Mouse (Mus musculus) intestine, embryonic 15.5 days (tissue): ENCODE results near the gene Gm614. TPM values are rescaled to one million over a fixed set of nuclear protein-coding genes. Genes with fewer than 3 reads are reported as not detected.

Experiments
- ATAC-seq: fragments of 200-750 bp; cut with Nextera tagmentation; 2 replicates; pipeline ENCODE4 v1.8.0; 2017; ENCODE audit warnings: moderate TSS enrichment, moderate library complexity
- H3K27ac ChIP-seq: fragments of 300-500 bp; sonication (generic); 2 replicates; pipeline ENCODE4 v1.5.1; 2015; ENCODE audit warnings: mild to moderate bottlenecking, inconsistent platforms
- H3K27me3 ChIP-seq: fragments of 300-500 bp; sonication (generic); replicated peaks from 2 replicates; pipeline ENCODE4 v1.6.1; 2015; ENCODE audit warnings: inconsistent platforms
- H3K36me3 ChIP-seq: fragments of 300-500 bp; sonication (generic); 2 replicates; pipeline ENCODE4 v1.6.1; 2015; ENCODE audit warnings: inconsistent platforms
- H3K4me1 ChIP-seq: fragments of 300-500 bp; sonication (generic); replicated peaks from 2 replicates; pipeline ENCODE4 v1.6.1; 2015; ENCODE audit warnings: inconsistent platforms
- H3K4me2 ChIP-seq: fragments of 300-500 bp; sonication (generic); replicated peaks from 2 replicates; pipeline ENCODE4 v1.6.1; 2015; ENCODE audit warnings: mild to moderate bottlenecking, inconsistent platforms
- H3K4me3 ChIP-seq: fragments of 300-500 bp; sonication (generic); replicated peaks from 2 replicates; pipeline ENCODE4 v1.5.1; 2015; ENCODE audit warnings: inconsistent platforms
- H3K9ac ChIP-seq: fragments of 300-500 bp; sonication (generic); 2 replicates; pipeline ENCODE4 v1.6.1; 2015; ENCODE audit warnings: inconsistent platforms
- H3K9me3 ChIP-seq: fragments of 300-500 bp; sonication (generic); 2 replicates; pipeline ENCODE4 v1.6.1; 2016; ENCODE audit warnings: inconsistent platforms
- WGBS: fragments of 180-500 bp; shearing (Covaris S2); methylation state at CpG from one replicate; pipeline ENCODE4 v1.1.7; 2015; 5-methylcytosine and 5-hydroxymethylcytosine counted together
- polyA plus RNA-seq: library from polyadenylated mRNA; unstranded; fragments of >200 nt; fragmentation: Nextera tagmentation; extraction: Ambion mirVana; gene quantifications from 2 replicates; pipeline ENCODE4 v1.2.1, GENCODE M21; 2015

Gene Gm614
- polyA plus RNA-seq, 1 experiment from 2014 or later, result not detected

DNA sequence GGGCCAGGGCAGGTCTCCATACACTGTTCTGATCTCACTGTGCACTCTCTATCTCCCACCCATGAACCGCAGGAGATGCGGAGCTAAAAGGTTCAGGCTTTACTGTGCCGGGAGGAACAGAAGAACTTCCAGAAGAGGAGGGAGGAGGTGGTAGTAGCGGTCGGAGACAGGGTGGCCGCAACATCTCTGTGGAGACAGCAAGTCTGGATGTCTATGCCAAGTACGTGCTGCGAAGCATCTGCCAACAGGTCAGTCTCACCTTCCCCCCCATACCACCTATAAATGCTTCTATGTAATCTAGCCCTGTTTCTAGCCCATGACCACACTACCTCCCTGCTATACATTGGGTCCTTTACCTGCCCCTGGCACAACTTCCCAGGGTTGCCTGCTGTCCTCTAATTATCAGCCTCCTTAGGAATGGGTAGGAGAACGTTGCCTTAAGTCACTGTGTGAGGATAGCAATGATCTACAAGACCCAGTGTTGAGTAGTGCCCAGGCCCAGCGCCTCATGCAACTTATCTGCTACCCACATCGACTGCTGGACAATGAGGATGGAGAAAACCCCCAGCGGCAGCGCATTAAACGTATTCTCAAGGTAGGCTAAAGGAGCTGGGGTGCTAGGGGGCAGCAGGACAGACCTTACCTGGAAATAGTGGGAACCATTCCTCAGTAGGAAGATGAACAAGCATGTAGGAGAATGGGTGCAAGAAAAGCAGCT, 22.3 kb upstream of the Gm614 start:
- WGBS, result 90% methylated on average over 14 of the region's 14 CpGs

DNA sequence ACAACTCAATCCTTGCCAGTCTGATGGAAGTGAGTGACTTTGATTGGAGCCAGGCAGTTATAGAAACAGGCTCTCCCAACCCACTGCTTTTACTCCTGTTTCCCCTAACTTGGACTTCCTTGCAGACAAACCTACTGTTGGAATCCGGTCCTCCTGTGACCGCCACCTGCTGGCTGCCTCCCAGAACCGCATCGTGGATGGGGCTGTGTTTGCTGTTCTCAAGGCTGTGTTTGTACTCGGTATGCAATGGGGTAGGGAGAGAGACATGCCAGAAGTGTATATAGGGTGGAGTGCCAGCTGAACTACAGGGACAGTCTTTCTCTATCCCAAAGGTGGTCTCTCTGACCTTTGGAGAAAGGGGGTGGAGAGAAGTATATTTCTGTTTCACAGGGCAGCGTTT, 21.7 kb upstream of the Gm614 start:
- 27% methylated on average over 6 of the region's 6 CpGs for WGBS
- H3K36me3 ChIP-seq, result 0 out of 2 replicates have a peak, but pooled peaks cover 5% of the 10 kb centered on the region

More for the DNA sequence above, 22.3 kb upstream of the Gm614 start:
- no peak overlapping the region for H3K27ac ChIP-seq
- H3K4me2 ChIP-seq, result no peak overlapping the region
- 0 out of 2 replicates have a peak, but pooled peaks cover 5% of the 10 kb centered on the region for H3K36me3 ChIP-seq
- H3K4me1 ChIP-seq, result no peaks in the 10 kb centered on the region
- no peak overlapping the region for H3K9ac ChIP-seq
- H3K4me3 ChIP-seq, result no peak overlapping the region
- 0 out of 2 replicates have a peak, but pooled peaks cover 3% of the 10 kb centered on the region for H3K27me3 ChIP-seq
- no peaks in the 10 kb centered on the region for H3K9me3 ChIP-seq
- no peak for ATAC-seq

DNA sequence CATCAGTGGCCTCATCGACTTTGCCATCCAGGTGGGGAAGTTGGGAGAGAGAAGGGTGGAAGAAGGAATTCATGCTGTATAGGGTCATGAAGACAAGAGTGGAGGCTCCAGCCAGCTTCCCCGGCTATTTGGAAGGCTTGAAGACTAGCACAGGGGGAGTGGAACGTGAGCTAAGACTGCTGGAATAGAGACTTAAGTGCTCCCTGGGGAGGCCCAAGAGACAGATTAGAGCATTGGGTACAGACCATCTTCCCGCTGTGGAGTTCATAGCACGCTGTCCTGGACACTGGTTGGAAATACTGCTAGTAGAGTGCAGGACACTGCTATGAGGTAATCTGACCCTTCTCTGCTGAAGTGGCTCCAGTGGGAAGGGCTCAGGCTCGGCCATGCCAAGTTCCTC, 19.0 kb upstream of the Gm614 start:
- WGBS, result 80% methylated on average over 6 of the region's 6 CpGs
- no peaks in the 10 kb centered on the region for H3K4me1 ChIP-seq
- H3K36me3 ChIP-seq, result 0 out of 2 replicates have a peak, but pooled peaks cover 3% of the 10 kb centered on the region
- no peak overlapping the region for H3K27ac ChIP-seq
- H3K4me2 ChIP-seq, result no peak overlapping the region
- no peak for ATAC-seq
- no peaks in the 10 kb centered on the region for H3K9me3 ChIP-seq
- H3K27me3 ChIP-seq, result no peaks in the 10 kb centered on the region
- H3K9ac ChIP-seq, result no peak overlapping the region
- H3K4me3 ChIP-seq, result no peak overlapping the region

More for the DNA sequence above, 21.7 kb upstream of the Gm614 start:
- H3K9ac ChIP-seq, result no peak overlapping the region
- no peaks in the 10 kb centered on the region for H3K4me1 ChIP-seq
- H3K4me2 ChIP-seq, result no peak overlapping the region
- no peak overlapping the region for H3K4me3 ChIP-seq
- no peak overlapping the region for H3K27ac ChIP-seq
- H3K27me3 ChIP-seq, result 0 out of 2 replicates have a peak, but pooled peaks cover 3% of the 10 kb centered on the region
- no peak for ATAC-seq
- no peaks in the 10 kb centered on the region for H3K9me3 ChIP-seq

DNA sequence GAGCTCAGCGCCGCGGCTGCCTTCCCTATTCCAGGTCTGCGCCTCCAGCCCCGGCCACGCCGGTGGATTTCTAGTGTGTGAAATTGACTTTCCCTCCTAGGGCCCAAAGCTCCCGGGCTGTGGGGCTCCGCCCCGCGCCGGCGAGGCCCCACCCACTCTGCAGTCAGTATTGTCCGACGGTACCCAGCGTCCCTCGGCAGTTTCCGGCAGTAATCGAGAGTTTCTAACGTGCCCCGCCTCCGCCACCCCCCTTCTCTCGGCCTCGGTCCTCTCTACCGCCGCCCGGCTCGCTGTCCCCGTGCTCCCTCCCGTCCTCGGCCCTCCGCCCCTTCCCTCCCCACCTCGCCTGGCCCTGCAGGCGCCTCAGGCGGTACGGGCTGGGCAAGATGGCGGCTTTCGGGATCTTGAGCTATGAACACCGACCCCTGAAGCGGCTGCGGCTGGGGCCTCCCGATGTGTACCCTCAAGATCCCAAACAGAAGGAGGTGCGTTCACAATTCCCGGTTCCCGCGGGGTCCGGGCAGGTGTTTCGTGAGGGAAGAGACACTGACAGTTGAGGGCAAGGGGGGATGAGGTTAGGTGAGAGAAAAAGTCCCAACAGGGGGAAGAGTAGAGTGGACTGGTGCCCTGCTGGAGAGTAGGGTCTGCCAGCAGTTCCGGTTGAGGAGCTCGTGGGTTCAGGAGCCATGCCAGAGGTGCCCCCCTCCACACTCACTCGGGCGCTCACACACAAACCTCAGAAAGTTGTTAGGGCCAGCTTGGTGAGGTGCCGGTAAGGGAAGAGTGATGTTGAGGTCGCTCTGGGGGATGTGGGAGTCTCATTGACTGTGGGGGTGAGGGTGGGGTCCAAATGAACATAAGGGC, 10.3 kb upstream of the Gm614 start, which contains the start of gene Med12:
Med12 (plus strand) TSS at position 156 of the 864 bp plus-strand sequence.
- peak; percentile 99 for ATAC-seq
- peak within 1 kb of the TSS; percentile 51 for H3K4me3 ChIP-seq
- no peaks in the 10 kb centered on the region for H3K9me3 ChIP-seq
- no peaks in the 10 kb centered on the region for H3K36me3 ChIP-seq
- H3K27ac ChIP-seq, result 0 out of 2 replicates have a peak within 1 kb of the TSS, but pooled peaks have one; percentile 51
- H3K4me2 ChIP-seq, result peak within 1 kb of the TSS; percentile 55
- no peaks in the 10 kb centered on the region for H3K4me1 ChIP-seq
- 14% methylated on average over 54 of the region's 54 CpGs for WGBS
- peak within 1 kb of the TSS; percentile 54 for H3K9ac ChIP-seq
- no peaks in the 10 kb centered on the region for H3K27me3 ChIP-seq

DNA sequence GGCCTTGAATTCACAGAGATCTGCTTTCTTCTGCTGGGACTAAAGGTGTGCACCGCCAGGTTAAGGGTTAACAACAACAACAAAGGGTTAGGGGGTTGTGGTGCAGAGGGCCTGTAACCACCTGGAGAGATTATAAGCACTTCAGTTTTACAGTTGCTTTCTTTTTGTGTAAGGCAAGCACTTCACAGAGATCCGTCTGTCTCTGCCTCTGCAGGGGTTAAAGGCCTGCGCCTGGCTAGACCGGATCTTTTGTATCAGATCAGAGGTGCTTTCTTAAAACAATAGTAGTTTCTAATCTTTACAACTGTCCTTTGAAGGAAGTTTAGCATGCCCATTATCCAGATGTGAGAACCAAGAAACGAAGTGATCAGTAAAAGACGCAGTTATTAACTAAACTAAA, 9.6 kb upstream of the Gm614 start:
- peak overlapping the region; percentile 55 for H3K4me2 ChIP-seq
- H3K4me1 ChIP-seq, result no peaks in the 10 kb centered on the region
- H3K4me3 ChIP-seq, result peak overlapping the region; percentile 51
- H3K9me3 ChIP-seq, result no peaks in the 10 kb centered on the region
- 28% methylated on average over 6 of the region's 6 CpGs for WGBS
- H3K9ac ChIP-seq, result no peak overlapping the region; the same call in 1 of the 2 replicates
- H3K36me3 ChIP-seq, result no peaks in the 10 kb centered on the region
- no peaks in the 10 kb centered on the region for H3K27me3 ChIP-seq
- peak; percentile 32; the same call in 1 of the 2 replicates for ATAC-seq
- 0 out of 2 replicates have a peak overlapping the region, but pooled peaks have one; percentile 51 for H3K27ac ChIP-seq

DNA sequence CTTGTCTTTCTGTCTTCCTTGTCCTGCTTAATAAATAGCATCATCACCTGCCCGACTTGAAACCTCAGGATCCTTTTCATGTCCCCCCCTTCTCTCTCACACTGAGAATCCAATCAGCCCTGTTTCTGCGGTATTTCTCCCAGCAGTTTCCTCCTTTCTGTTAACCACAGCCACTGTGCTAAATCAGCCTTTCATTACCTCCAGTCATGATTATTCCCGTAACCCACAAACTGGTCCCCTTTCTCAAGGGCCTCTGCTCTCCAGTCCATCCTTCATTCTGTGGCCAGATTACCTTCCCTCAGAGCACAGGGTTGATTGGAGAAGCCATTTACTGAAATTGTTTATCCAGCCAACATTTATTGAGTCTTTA, 4.9 kb upstream of the Gm614 start, which contains the start of gene Gm20489:
Gm20489 (minus strand) TSS at position 269 of the 370 bp plus-strand sequence.
- Histone ChIP-seq H3K27me3 (0 out of 2 replicates have a peak, but pooled peaks cover 2% of the 10 kb centered on the region), H3K4me3 (no peak within 1 kb of the TSS), H3K27ac (no peak within 1 kb of the TSS), H3K4me1 (no peaks in the 10 kb centered on the region), H3K9me3 (no peaks in the 10 kb centered on the region), H3K4me2 (no peak within 1 kb of the TSS), H3K36me3 (no peaks in the 10 kb centered on the region), H3K9ac (no peak within 1 kb of the TSS)
- no peak for ATAC-seq
- WGBS, result 56% methylated on average over 3 of the region's 3 CpGs

DNA sequence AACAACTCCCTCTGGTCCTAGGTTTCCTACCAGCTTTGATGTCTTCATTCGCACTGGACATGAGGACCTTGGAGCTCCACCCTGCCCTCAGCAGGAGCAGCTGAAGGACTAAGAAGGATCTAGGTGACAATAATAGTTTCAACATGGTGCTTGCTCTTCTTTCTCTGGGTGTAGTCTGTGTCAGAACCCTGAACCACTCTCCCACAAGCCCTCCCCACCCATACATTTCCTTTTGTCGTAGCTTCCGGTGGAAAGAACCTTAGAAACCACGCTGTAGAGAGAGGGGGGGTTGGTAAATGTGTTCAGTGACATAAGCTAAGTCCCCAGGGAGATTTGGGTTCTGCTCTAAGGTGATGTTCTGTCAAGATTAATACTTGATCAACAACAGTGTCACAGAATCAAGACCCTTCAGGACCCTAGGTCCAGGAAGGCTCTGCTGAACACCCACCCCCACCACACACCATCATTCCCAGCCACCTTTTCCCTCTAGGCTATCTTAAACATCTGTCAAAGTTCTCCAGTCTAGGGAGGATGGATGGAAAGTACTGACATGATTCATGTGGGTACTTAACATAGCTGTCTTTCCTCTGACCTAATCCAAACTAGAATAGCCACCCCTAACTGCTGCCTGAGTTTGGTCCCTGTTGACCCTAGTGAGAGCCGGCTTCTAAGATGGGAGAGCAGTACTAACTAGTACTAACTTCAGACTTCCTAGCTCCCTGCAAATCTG, 4.4 kb upstream of the Gm614 start, which contains the start of gene Il2rg:
Il2rg (minus strand) TSS at position 231 of the 730 bp plus-strand sequence.
- Histone ChIP-seq H3K36me3 (no peaks in the 10 kb centered on the region), H3K4me2 (no peak within 1 kb of the TSS), H3K4me1 (no peaks in the 10 kb centered on the region), H3K27me3 (0 out of 2 replicates have a peak, but pooled peaks cover 2% of the 10 kb centered on the region), H3K27ac (no peak within 1 kb of the TSS), H3K9me3 (no peaks in the 10 kb centered on the region), H3K4me3 (no peak within 1 kb of the TSS), H3K9ac (no peak within 1 kb of the TSS)
- WGBS, result 46% methylated on average over 5 of the region's 5 CpGs
- ATAC-seq, result no peak

DNA sequence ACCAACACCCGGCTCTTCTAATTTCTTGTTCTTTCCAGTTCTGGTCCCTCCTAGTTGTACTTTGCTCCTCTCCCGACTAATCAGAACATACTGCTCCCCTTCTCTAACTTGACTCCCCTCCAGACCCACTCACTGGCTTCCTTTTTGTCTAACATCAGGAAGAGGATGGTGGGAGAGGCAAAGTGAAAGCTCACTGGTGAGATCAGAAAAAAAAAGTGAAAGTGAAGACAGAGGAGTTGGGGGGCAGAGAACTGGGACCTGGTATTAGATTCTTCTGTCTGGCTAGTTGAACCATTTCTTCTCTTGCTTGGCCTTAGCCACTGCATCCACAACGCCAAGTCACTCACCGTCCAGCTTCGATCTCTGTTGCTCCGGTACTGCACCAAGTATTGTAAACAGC, 2.8 kb upstream of the Gm614 start:
- Histone ChIP-seq H3K9me3 (no peaks in the 10 kb centered on the region), H3K4me1 (no peaks in the 10 kb centered on the region), H3K27me3 (0 out of 2 replicates have a peak, but pooled peaks cover 2% of the 10 kb centered on the region), H3K36me3 (no peaks in the 10 kb centered on the region), H3K27ac (no peak overlapping the region), H3K9ac (no peak overlapping the region), H3K4me2 (no peak overlapping the region), H3K4me3 (no peak overlapping the region)
- 89% methylated on average over 6 of the region's 6 CpGs for WGBS
- ATAC-seq, result no peak

DNA sequence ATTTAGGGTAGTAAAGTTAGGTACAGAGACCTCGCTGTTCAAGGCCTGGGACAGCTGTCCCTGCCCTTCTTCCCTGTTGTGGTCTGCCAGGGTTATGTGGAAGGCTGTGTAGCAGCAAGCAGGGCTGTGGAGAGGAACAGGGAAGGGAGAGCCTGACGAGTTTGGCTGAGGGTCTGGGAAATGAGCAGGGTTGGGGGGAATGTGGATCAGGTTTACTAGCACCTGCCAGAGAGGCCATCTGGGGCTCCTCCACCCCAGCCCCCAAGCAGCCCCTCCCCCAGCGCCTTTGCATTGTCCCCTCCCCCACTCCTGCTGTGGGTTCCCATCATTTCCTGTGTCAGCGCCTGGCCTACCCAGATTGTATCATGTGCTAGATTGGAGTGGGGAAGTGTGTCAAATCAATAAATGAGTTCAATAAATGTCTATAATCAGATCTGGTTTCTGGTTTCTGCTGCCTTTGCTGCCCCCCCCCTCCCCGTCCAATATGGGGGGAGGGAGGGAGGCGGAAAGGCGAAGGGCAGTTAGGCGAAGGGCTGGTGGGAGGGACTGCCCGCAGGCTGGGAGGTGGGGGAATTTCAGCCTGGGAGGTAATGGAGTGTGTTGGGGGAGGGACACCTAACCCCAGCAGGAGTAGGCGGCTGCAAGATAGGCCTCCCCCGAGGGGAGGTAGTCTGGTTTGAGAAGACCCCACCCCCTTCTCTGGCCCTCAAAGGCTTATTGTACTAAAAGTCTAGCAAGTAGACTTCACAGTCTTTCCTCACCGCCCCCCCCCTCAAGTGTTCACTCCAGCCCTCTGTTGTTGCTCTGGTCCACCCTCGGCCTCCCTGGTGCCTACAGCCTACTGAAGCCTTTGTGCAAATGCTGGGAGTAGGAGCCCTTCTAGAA, 3.1 kb downstream of the Gm614 start:
- no peak overlapping the region for H3K4me3 ChIP-seq
- no peaks in the 10 kb centered on the region; the same call in 1 of the 2 replicates for H3K27me3 ChIP-seq
- H3K4me2 ChIP-seq, result no peak overlapping the region
- H3K9me3 ChIP-seq, result no peaks in the 10 kb centered on the region
- ATAC-seq, result peak; percentile 86
- H3K36me3 ChIP-seq, result no peaks in the 10 kb centered on the region
- H3K27ac ChIP-seq, result peak overlapping the region; percentile 58
- no peak overlapping the region for H3K9ac ChIP-seq
- 0 out of 2 replicates have a peak, but pooled peaks cover 8% of the 10 kb centered on the region for H3K4me1 ChIP-seq
- WGBS, result 26% methylated on average over 13 of the region's 13 CpGs

DNA sequence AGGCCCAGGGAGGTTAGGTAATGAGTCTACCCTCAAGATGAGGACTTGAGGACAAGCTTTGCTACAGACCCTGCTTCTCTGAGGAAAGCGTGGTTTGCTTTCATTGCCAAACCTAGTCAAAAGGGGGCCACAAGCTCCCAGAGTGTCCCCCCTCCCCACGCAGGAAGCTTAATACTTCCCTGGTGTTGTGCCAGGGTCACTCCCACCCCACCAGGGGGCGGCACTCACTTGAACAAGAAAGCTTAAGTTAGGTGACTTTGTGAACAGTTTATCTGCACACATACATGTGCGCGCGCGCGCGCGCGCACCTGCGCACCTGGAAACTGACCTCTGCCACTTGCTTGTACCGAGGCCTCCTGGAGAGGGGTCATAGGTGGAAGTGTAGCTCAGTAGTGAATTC, 7.2 kb downstream of the Gm614 start:
- no peaks in the 10 kb centered on the region; the same call in 1 of the 2 replicates for H3K27me3 ChIP-seq
- no peaks in the 10 kb centered on the region for H3K36me3 ChIP-seq
- H3K4me3 ChIP-seq, result no peak overlapping the region
- 79% methylated on average over 13 of the region's 13 CpGs for WGBS
- 0 out of 2 replicates have a peak, but pooled peaks cover 8% of the 10 kb centered on the region for H3K4me1 ChIP-seq
- no peak overlapping the region for H3K27ac ChIP-seq
- no peaks in the 10 kb centered on the region for H3K9me3 ChIP-seq
- ATAC-seq, result no peak
- H3K4me2 ChIP-seq, result no peak overlapping the region; the same call in 1 of the 2 replicates
- no peak overlapping the region for H3K9ac ChIP-seq

DNA sequence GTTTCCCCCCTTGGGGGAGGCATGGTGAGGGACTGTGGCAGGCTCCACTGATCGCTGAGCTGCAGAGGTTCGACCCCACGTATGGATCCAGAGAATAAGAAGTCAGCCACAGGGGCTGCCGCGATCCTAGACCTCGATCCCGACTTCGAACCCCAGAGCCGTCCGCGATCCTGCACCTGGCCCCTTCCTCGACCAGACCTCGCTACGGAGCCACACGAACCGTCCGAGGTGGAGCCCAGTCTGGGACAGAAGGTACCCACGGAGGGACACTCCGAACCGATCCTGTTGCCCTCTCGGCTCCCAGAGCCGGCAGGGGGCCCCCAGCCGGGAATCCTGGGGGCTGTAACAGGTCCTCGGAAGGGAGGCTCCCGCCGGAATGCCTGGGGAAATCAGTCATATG, 9.1 kb downstream of the Gm614 start:
- Histone ChIP-seq H3K36me3 (no peaks in the 10 kb centered on the region), H3K4me2 (peak overlapping the region; percentile 72), H3K27ac (peak overlapping the region; percentile 58; the same call in 1 of the 2 replicates), H3K4me1 (0 out of 2 replicates have a peak, but pooled peaks cover 4% of the 10 kb centered on the region), H3K27me3 (no peaks in the 10 kb centered on the region; the same call in 1 of the 2 replicates), H3K9ac (peak overlapping the region; percentile 50), H3K4me3 (peak overlapping the region; percentile 49), H3K9me3 (no peaks in the 10 kb centered on the region)
- ATAC-seq, result peak; percentile 45; the same call in 1 of the 2 replicates
- 11% methylated on average over 26 of the region's 26 CpGs for WGBS
